Mouse (Mus musculus) thymus, postnatal 25 days (tissue): Measurements from ENCODE around the gene Usp25.

Source experiments
- DNase-seq: peaks from one replicate; pipeline ENCODE4 v3.0.0; 2022

Usp25 gene

DNA sequence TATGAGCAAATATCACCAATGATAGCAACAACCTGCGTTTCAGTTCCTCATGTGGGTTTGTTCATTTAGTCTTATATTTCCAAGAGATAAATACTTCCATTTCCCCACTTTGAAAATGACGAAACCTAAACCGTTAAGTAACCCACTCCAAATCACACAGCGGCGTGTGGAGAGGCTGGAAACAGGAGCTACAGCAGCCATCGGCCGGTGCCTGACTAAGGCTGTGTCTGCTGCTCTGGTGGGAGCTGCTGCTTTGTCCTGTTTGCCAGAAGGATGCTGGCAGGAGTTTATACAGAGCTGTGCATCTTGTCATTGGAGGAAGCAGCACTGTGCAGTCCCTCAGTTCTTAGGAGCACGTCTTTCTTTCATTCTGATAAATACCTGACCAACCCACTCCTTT is 21.2 kb downstream of the Usp25 start:
- DNase-seq: no peak

DNA sequence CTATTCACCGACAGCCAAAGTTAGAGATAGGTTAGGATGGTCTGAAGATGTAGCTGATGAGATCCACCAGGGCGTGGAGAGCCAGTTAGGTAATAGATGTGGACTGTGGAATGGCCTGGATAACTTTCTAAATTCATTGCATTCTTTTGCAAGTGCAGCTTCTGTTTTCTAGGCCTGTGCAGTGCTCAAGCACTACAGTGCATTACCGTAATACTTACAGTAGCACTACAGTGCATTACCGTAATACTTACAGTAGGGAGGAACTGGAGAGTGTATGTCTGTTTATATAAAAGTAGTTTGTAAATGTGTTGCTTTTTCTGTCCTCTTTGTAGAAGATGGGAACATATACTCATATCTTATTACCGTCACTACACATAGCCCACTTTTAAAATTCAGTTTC is 28.1 kb downstream of the Usp25 start:
- no peak for DNase-seq

DNA sequence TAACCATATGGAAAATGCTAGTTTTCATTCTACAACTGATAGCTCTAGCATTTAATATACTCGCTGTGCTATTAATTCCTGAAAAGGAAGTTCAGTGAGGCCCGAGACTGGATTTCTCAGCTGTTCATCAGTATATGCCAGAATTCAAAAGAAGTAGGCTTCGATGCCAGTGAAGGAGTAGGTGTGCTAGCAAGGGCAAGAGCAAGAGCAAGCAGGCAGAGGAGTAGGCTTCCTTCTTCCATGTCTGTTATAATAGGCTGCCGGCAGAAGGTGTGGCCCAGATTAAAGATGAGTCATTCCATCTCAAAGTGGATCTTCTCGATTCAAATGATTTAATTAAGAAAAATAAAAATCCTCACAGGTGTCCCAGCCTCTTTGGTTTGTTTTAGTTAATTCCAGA is 30.0 kb downstream of the Usp25 start:
- DNase-seq: no peak

DNA sequence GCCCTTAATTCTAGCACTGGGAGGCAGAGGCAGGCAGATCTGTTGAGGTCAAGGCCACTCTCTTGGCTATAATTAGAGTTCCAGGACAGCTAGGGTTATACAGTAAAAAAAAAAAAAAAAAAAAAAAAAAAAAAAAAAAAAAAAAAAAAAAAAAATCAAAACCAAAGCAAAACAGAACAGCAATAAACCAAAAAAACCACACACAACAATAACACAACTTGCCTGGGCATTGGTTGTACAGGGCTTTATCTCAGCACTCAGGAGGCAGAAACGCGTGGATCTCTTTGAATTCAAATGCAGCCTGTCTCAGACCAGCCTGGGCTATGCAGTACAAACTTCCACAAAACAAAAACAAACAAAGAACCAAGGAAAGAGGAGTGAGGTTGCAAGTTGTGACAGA is 40.7 kb downstream of the Usp25 start:
- DNase-seq: no peak

DNA sequence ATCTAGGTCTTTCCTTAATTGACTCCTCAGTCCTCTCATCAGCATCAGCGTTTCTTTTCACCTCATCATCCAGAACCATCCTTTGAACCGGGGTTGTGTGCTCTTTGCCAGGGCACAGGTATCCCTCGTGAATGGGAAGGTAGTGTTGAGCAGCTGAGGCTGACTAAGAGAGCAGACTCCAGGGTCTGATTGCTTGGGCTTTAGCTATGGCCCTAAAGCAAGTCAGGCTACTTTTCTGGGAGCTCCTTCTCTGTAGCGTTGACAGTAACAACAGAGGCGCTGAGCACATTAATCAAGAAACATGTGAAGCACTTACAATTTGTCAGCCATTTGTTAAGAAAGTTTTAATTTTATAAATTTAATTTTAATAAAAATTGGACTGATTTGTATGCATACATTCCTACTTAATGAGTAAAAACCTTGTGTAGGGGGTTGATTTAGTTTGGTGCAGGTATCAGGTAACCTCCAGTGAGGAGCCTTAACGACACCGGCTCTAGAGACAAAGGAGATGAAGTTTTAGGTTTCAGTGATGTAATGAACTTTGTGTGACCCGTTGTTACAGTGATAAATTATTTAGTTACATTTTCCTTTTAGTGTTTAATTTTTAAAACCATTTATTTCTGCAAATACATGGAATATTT is 42.1 kb downstream of the Usp25 start:
- no peak for DNase-seq

DNA sequence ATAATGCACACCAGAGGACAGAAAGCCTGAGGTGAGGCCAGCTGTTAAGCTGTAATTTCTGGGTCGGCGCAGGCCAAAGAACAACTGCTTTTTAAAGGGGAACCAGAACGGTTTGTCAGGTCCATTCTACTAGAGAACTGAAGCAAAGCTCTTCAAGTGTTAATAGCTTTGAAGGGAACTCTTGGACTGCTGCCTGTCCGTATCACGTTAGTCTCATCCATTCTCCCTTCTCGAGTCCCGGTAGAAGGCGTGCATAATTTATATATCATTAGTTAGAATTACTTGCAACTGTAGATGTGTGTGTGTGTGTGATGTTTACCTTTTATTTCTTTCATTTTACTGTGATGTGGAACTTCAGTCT is 42.6 kb downstream of the Usp25 start:
- DNase-seq: no peak

DNA sequence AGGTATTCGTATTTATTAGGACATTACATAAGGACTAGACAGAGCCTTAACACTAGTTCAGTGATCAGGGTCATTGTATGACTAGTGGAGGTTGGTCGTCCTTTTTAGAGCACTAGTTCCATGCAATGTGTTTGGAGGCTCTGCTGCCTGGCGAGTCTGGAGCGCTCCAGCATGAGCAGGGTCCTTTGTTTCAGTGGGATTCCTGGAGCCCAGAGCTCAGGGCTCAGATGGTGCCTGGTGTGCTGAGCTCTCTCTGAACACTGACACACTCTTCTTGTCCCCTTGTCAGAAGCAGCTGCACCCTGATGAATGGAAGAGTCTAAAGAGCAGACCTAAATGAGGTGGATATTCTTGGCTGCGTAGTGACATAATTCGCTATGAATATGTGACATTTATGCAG is 45.1 kb downstream of the Usp25 start:
- DNase-seq: no peak

DNA sequence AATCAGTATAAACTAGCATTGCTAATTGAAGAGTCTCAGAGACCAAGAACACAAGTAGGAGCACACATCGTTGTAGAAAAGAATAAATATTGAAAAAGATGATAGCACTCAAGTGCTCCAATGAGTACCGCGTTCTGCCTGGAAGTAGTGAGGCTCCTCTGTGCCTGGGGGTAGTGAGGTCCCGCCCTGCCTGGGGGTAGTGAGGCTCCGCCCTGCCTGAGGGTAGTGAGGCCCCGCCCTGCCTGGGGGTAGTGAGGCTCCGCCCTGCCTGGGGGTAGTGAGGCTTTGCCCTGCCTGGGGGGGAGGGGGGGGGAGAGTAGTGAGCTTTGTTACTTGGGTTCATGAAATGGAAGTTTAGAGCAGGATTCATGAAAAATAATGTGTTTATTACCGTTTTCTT is 46.7 kb downstream of the Usp25 start:
- peak; percentile 80 for DNase-seq

DNA sequence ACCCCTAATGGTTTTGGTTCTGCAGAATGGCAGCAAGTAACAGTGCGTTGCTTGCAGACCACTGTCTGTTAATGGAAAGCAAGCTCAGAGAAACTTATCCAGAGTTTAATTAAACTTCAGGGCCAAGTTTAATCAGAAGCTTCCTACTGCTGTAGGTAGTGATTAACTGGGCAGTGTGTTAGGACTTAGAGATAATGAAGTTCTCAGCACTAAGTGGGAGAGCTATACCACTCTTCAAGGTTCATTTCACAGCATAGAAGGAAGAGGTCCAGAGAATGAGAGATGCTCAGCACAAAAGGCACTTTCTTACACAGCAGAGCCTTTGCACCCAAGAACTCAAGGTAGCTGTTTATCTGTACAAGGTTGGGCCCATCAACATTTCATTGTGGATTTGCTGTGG is 50.4 kb downstream of the Usp25 start:
- no peak for DNase-seq

DNA sequence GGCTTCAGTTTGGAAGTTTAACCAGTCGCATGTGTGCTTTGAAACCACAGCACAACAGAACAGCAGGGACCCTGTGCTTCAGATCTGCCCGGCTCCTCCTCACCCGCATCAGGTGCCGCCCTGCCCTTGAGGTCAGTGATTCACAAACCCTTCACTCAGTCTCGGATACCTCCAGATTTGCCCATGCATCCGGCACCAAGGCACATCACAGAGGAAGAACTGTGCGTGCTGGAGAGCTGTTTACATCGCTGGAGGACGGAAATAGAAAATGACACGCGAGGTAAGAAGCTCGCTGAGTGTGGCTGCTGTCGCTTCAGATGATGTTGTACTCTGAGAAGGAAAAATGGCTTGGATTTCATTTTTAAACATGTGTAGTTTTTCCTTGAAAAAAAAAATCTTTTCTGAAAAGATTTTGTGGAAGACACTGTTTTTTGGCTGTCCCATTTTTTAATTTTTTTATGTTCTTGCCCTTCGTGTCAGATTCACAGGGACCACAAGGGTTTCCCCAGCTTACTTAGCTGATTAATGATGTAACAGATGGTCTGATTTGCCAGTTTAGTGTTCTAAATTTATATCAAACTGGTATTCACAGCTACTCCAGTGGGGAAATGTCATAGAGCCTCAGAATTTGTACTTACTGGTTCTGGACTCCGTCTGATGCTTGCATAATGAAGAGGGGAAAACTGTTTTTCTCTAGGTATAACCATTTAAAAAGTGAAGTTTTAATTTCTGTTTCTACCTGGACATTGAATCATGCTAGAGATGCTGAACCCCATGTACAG is 63.6 kb downstream of the Usp25 start:
- DNase-seq: no peak

DNA sequence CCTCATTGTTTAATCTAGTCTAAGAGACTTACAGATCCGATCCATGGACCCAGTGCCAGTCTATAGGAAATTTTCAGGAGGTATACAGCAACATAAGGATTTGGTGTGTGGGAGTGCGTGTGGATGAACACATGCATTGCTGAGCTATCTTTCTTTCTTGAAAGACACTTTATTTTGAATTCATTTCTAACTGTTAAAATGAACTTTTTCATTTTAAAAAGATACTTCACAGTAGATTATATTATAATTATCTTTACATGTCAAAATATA is 64.2 kb downstream of the Usp25 start:
- DNase-seq: no peak

DNA sequence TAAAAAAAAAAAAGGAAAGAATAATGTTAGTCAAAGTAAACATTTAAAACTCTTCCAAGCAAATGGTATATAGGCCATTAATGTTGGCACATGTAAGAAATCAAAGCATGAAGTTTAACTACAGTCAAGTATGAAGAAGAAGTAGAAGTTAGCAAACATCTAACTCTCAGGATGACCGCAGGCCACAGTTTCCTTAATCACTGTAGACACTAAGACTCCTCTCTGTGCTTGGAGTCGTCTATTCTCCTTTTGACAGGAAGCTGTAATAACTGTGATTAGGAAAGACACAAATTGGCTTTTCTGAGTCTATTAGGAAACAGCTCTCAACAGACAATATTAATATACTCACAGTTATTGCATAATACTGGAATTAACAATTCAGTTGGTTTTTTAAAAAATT is 70.6 kb downstream of the Usp25 start:
- DNase-seq: no peak

DNA sequence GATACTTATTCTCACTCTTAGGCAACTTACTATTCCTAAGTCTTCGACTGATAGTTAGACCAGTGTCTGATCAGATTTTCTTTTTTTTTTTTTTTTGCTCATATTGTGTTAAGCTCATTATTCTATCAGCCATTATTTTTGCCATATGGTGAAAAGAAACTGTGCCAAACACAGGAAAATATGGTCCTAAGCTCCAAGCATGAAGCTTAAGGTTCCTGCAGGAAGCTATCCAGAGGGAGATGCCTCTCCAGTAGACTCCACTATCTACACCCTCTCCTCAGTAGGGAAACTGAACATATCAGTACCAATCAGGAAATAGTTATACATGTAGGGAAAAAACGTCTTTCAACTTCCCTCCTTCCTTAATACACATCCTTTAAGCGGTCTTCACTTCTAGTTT is 76.3 kb downstream of the Usp25 start:
- DNase-seq: no peak

DNA sequence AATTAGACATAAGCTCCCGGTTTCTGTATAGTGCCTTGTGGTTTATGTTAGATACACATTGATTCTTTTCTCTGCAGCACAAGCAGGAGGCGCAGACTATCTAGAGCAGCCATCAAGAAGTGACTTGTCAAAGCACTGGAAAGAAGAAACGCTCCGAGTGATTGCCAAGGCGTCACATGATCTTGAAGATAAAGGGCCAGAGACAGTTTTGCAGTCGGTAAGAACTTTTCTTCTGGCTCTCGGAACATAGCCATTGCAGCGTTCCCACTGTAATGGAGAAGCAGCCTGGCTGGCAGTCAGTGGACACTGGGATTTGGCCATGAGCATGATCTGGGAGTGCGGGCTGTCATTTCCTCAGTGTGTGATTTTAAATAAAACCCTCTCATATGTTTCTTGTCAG is 80.0 kb downstream of the Usp25 start:
- no peak for DNase-seq

DNA sequence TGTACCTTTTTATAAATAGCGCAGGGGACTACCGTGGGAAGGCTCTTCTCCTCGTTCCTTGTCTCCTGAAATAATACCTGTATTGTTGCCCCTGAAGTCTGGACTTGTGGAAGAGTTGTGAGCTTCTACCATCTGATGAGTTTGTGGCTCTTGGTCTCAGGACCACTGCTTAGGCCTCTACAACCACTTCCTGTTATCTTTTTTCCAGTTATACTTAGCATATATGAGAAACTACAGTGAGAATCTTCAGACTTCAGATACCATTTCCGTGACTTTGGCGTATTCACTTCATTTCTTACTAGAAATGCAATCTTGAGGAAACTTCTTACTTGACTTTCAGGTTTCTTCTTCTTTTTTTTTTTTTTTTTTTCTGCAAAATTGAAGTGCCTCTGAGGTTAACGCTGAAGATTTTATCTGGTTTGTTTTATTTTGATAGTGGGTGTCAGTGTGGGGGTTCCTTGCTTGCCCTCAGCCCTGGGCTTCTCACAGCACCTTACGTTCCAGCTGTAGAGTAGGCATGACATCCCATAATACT is 81.6 kb downstream of the Usp25 start:
- DNase-seq: no peak

DNA sequence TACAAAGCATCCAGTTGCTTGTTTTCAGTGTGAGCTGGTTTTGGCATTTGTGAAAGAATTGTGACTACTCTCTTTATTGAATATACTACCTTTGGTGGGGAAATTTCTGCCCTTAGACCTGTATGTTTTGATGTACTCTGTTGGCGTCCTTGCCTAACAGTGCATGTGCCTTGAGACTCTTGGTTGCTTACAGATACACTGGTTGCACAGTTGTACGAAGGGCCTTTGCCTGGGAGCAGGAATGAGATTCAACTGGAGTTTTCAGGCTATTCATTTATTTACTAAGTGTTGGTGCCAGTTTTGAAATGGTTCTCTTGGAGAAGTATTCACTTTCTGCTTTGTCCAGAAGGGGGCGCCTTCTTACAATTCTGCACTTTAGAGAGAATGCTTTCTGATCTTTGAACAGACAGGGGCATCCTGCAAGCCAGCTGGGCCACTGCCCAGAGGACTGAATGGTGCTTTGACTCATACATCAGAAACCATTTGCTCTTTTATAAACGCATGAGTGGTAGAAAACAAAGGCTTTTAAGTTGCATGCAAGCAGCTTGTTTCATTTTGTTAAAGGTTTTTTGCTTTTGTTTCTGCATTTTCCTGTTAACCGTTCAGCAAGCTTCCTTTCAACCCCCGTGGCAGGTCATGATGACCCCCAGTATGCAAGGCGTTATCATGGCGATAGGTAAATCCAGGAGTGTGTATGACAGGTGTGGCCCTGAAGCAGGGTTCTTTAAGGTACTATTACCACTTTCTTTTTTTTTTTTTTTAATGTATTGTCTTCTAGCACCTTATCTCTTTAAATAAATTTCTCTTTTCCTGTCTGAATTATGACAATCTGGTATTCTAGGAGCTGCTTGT is 85.7 kb downstream of the Usp25 start:
- peak; percentile 46 for DNase-seq

DNA sequence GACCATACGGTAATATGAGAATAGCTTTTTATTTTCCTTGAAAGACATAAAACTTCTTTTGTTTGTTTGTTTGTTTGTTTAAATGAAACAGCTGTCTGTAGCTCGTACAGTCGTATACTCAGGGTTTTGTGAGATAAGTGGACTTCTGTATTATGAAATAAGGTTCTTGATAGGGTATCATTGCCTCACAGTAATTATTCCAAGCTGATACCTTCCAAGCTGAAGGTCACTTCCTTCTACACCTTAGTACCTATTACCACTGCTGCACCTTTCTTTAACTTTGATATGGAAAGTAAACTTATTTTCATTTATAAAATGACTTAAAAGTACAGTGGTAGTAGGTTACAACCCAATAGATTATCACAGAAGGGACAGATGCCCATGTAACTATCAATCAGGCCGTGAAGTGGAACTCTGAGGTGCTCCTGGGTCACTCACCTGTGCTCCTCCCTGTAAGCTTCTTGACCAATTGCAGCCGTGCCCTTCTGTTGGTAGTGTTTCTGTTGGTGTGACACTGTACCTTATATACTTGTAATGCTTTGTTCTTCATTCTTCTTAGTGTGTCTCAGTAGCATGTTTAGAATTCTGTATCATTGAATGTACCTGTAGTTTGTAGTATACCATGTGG is 90.2 kb downstream of the Usp25 start:
- no peak for DNase-seq

DNA sequence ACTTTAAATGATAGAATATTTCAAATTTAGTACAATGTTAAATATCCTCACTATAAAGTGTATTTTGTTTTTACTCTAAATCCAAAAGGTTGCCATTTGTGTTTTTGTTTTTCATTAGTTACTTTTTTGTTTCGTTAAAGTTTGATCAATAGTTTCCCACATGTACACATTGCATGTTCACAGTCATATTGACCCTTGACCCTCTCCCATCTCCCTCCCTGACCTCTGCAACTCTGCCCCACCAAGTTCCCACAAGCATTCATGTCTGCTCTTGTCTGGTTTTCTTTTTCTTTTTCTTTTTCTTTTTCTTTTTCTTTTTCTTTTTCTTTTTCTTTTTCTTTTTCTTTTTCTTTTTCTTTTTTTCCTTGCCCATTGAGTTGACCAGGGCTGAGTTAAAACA is 97.8 kb downstream of the Usp25 start:
- DNase-seq: no peak

DNA sequence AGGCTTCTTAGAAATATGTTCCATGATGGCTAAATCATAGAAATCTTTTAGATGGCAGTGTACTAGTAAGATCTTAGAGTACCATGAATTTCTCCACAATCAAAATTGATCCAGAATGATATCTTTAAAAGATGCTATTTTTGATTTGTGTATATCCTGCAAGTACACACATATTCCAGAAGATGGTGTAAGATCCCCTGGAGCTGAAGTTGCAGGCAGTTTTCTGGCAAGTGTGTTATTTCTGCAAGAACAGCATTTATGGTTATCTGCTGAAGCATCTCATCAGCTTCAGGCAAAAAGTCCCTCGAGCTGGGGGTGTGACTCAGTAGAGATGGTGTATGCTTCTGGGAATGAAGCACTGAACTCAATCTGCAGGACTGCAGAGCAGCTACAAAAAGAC is 112.4 kb downstream of the Usp25 start:
- no peak for DNase-seq

DNA sequence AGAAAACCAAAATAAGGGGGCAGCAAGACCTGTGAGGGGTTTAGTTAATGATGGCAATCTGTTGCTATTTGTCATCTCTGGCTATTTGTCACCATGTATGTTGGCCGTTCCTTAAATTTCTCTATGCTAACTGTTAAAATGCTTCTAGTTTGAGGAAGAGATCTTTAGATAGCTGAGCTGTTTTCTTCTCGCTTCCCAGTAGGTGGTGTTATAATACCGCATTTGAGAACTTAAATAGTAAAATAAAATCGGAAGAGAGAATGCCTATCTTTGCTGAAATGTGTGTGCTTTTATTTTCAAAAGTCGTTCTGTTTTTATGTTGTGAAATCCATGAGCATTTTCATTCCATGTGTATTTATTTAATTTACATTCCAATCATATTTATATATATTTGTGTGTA is 115.2 kb downstream of the Usp25 start:
- no peak for DNase-seq

DNA sequence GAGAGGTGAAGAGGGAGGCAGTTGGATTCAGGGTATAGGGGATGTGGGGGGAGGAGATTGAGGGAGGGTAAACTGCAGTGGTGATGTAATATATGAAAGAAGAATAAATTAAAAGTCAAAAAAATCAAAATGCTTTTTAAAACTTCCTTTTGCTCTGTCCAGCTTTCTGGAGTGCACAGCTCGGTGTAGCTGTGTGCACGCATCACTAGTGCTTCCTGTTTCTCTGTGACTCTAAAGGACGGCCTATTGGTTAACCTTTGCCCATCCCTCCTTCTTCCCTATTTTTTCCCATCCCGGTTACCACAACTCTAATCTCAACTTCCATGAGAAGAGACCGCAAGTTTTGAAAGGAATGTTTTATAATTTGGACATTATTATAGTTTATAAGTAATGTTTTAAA is 119.5 kb downstream of the Usp25 start:
- no peak for DNase-seq

DNA sequence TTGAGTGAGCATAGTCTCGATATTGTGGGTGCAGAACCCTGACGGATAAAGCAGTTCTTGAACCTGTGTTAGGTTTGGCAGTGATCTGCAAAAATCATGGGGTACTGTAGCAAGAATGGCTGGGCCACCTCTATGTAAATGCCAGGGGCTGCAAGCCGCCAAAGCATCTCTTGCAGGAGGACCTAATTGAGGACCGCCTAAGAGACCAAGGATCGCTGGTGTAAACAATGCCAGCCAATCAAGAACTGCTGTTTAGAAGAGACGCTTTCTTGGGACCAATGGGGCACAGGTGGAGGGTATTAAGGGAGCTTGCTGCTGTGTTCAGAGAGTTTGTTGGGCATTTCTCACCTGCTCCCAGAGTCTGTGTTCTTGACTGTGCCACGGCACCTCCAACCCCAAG is 127.1 kb downstream of the Usp25 start:
- no peak for DNase-seq

DNA sequence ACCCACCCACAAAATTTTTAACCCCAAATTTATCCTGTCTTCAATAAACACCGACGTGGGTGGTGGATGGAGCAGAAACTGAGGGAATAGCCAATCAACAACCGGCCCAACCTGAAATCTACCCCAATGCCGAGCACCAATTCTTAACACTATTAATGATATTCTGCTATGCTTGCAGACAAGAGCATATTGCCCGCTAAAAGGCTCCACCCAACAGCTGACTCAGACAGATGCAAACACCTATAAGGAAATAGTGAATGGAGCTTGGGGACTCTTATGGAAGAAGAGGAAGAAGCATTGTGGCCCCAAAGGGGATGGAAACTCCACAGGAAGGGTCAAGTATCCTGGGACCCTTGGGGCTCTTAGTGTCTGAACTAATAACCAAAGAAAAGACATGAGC is 133.3 kb downstream of the Usp25 start:
- DNase-seq: no peak

DNA sequence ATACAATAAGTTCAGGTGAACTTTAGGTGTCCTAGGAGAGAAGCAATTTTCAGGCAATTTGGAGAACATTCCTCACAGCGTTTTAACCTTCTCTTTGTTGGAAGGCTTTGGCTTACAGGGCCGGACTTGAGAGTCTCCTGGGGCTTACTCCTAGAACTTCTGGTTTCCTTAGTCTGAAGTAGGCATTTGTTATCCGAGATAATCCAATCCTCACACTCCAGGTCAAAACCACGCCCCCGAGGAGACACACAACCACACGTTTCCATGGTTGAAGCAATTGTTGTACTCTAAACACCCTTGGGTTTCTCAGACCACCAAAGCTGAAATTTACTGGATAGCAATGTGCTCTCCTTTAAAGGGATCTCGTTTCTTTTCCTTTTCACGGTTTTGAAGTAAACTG is 136.8 kb downstream of the Usp25 start:
- DNase-seq: no peak
